Comparison of ENCODE assay signal across 31 mouse cellular contexts in genomic region chr5:53061532-53062130, GRCm38 (mm10). TPM values are rescaled to one million over a fixed set of nuclear protein-coding genes. Genes with fewer than 3 reads are reported as not detected.
"Had no signal": no experiment of that assay in that cellular context is flagged by ENCODE, and none has a peak within 500 bp of the region (broad histone marks: within the 10 kb centered on the region; RNA-seq: fewer than 3 reads in every experiment).

No protein-coding gene starts in this region.

- H3K4me1 ChIP-seq: hindbrain, embryonic 10.5 days; hindbrain, embryonic 12.5 days; kidney, embryonic 15.5 days; limb, embryonic 13.5 days; limb, embryonic 15.5 days; liver, embryonic 12.5 days had no signal

- H3K9me3 ChIP-seq: heart, embryonic 10.5 days; heart, embryonic 12.5 days; hindbrain, embryonic 10.5 days; hindbrain, embryonic 12.5 days; kidney, embryonic 15.5 days; limb, embryonic 13.5 days; limb, embryonic 15.5 days; liver, embryonic 12.5 days had no signal

- ATAC-seq: hindbrain, embryonic 16.5 days; inflammation-experienced regulatory T-cells, adult 6 months; liver, embryonic 12.5 days had no signal

- H3K27me3 ChIP-seq: heart, embryonic 12.5 days; hindbrain, embryonic 12.5 days; kidney, embryonic 15.5 days; limb, embryonic 13.5 days; limb, embryonic 15.5 days; liver, embryonic 12.5 days had no signal

- H3K4me3 ChIP-seq: heart, embryonic 10.5 days; heart, embryonic 12.5 days; hindbrain, embryonic 10.5 days; hindbrain, embryonic 12.5 days; kidney, embryonic 15.5 days; limb, embryonic 13.5 days; limb, embryonic 15.5 days; liver, embryonic 12.5 days had no signal

- DNase-seq: gastrocnemius, postnatal 14 days; gastrocnemius, postnatal 36 days; heart, adult 18-20 months; heart, postnatal 10 days; heart, postnatal 4 days; kidney, adult 11 months; kidney, adult 2 months; kidney, adult 9 months; kidney, postnatal 14 days; kidney, postnatal 36 days; layer of hippocampus, postnatal 36 days; left cerebral cortex, postnatal 4 days had no signal

- H3K36me3 ChIP-seq: heart, embryonic 10.5 days; heart, embryonic 12.5 days; hindbrain, embryonic 10.5 days; hindbrain, embryonic 12.5 days; kidney, embryonic 15.5 days; limb, embryonic 13.5 days; limb, embryonic 15.5 days; liver, embryonic 12.5 days had no signal

- H3K27ac ChIP-seq: heart, embryonic 10.5 days; hindbrain, embryonic 10.5 days; hindbrain, embryonic 12.5 days; hindbrain, embryonic 14.5 days; kidney, embryonic 15.5 days; kidney, postnatal 0 days; limb, embryonic 13.5 days; limb, embryonic 15.5 days; liver, embryonic 12.5 days; liver, embryonic 14.5 days had no signal

- H3K9ac ChIP-seq: heart, embryonic 12.5 days; hindbrain, embryonic 12.5 days; hindbrain, embryonic 14.5 days; kidney, embryonic 15.5 days; limb, embryonic 13.5 days; limb, embryonic 15.5 days; liver, embryonic 12.5 days; liver, embryonic 14.5 days had no signal

- H3K4me2 ChIP-seq: heart, embryonic 12.5 days; hindbrain, embryonic 12.5 days; hindbrain, embryonic 14.5 days; kidney, embryonic 15.5 days; limb, embryonic 13.5 days; limb, embryonic 15.5 days; liver, embryonic 12.5 days had no signal

RNA-seq across cellular contexts. Expression of gene Slc34a2, which starts 23.8 kb away (rescaled TPM):
- total RNA-seq: gastrocnemius, adult 18-20 months; gastrocnemius, adult 8-10 months; gastrocnemius, postnatal 14 days; gastrocnemius, postnatal 36 days; heart, postnatal 10 days; layer of hippocampus, adult 18-20 months; layer of hippocampus, postnatal 36 days; left cerebral cortex, postnatal 10 days had no signal
- polyA plus RNA-seq: heart, embryonic 10.5 days; heart, embryonic 12.5 days; heart, embryonic 14.5 days; hindbrain, embryonic 10.5 days; inflammation-experienced regulatory T-cells, adult 6 months; limb, embryonic 11.5 days; limb, embryonic 13.5 days; liver, embryonic 12.5 days had no signal
